Mouse (Mus musculus): ENCODE results near the gene Snapc1. TPM values are rescaled to one million over a fixed set of nuclear protein-coding genes. Genes with fewer than 3 reads are reported as not detected.

Gene Snapc1
- polyA plus RNA-seq, 1 experiment from 2014 or later = 8.9 TPM

DNA sequence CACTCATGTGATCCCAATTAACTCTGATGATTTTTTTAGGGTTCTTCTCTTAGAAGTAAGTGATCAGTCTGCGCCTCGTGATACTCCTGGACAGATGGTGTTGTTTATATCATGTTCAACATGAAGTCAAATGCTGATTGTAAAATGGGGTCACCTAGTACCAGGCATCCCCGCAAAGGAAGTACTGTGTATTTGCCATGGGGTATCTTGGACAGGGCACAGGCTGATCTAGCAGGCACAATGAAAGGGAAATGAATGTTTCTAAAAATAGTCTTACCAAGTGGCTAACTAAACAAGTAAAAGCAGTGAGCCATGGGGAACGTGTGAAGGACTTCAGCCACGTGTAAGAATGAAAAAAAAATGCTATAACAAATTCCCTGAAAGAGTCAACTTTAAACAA is 9.5 kb upstream of the Snapc1 start:
- TF ChIP-seq CTCF (IDR thresholded peaks at IDR 0.05; ENCODE audit: low read depth) (no peak), EP300 (optimal IDR thresholded peaks at IDR 0.05) (no peak)
- no peaks in the 10 kb centered on the region for H3K9me3 ChIP-seq (ENCODE audit: control insufficient read depth, low read length)
- H3K4me2 ChIP-seq (replicated peaks; ENCODE audit: low read depth) = no peak overlapping the region
- H3K36me3 ChIP-seq (ENCODE audit: control insufficient read depth, insufficient read depth, low read length) = no peaks in the 10 kb centered on the region
- H3K27me3 ChIP-seq (ENCODE audit: control insufficient read depth, insufficient read depth, low read length) = no peaks in the 10 kb centered on the region
- no peak overlapping the region for H3K4me3 ChIP-seq (ENCODE audit: low read depth, low read length)
- H3K4me1 ChIP-seq (replicated peaks; ENCODE audit: control insufficient read depth, insufficient read depth) = no peaks in the 10 kb centered on the region; the same call in 1 of the 2 replicates
- 45% methylated on average over 5 of the region's 5 CpGs for WGBS
- DNase-seq (ENCODE audit: low spot score) = no peak
- H3K9ac ChIP-seq (ENCODE audit: low read length) = no peak overlapping the region
- no peak for ATAC-seq (ENCODE audit: low FRiP score, low TSS enrichment)
- no peak overlapping the region for H3K27ac ChIP-seq (replicated peaks)

- WGBS = 41% methylated on average over 3 of the region's 3 CpGs
- Histone ChIP-seq H3K9me3 (ENCODE audit: control insufficient read depth, low read length) (no peaks in the 10 kb centered on the region), H3K27ac (replicated peaks) (no peak overlapping the region)
Observed at GRCm38 (mm10) chr12:73957676-73958075, 6.6 kb upstream of the Snapc1 start.

GRCm38 (mm10) chr12:73958830-73959229 is 5.5 kb upstream of the Snapc1 start:
- WGBS = 80% methylated on average over 2 of the region's 2 CpGs
- TF ChIP-seq EP300 (optimal IDR thresholded peaks at IDR 0.05) = no peak
- TF ChIP-seq CTCF (IDR thresholded peaks at IDR 0.05; ENCODE audit: low read depth) = no peak
- Histone ChIP-seq H3K4me3 (ENCODE audit: low read depth, low read length) (no peak overlapping the region), H3K9ac (ENCODE audit: low read length) (no peak overlapping the region), H3K36me3 (ENCODE audit: control insufficient read depth, insufficient read depth, low read length) (no peaks in the 10 kb centered on the region), H3K4me1 (replicated peaks; ENCODE audit: control insufficient read depth, insufficient read depth) (no peaks in the 10 kb centered on the region), H3K4me2 (replicated peaks; ENCODE audit: low read depth) (no peak overlapping the region), H3K27me3 (ENCODE audit: control insufficient read depth, insufficient read depth, low read length) (no peaks in the 10 kb centered on the region), H3K9me3 (ENCODE audit: control insufficient read depth, low read length) (no peaks in the 10 kb centered on the region), H3K27ac (replicated peaks) (no peak overlapping the region)
- no peak for ATAC-seq (ENCODE audit: low FRiP score, low TSS enrichment)
- DNase-seq (ENCODE audit: low spot score) = no peak

More at GRCm38 (mm10) chr12:73957676-73958075, 6.6 kb upstream of the Snapc1 start:
- Histone ChIP-seq H3K36me3 (ENCODE audit: control insufficient read depth, insufficient read depth, low read length) (no peaks in the 10 kb centered on the region), H3K4me2 (replicated peaks; ENCODE audit: low read depth) (no peak overlapping the region), H3K27me3 (ENCODE audit: control insufficient read depth, insufficient read depth, low read length) (no peaks in the 10 kb centered on the region), H3K9ac (ENCODE audit: low read length) (no peak overlapping the region), H3K4me1 (replicated peaks; ENCODE audit: control insufficient read depth, insufficient read depth) (no peaks in the 10 kb centered on the region; the same call in 1 of the 2 replicates), H3K4me3 (ENCODE audit: low read depth, low read length) (no peak overlapping the region)
- TF ChIP-seq CTCF (IDR thresholded peaks at IDR 0.05; ENCODE audit: low read depth) (no peak), EP300 (optimal IDR thresholded peaks at IDR 0.05) (no peak)
- no peak for DNase-seq (ENCODE audit: low spot score)
- ATAC-seq (ENCODE audit: low FRiP score, low TSS enrichment) = no peak

DNA sequence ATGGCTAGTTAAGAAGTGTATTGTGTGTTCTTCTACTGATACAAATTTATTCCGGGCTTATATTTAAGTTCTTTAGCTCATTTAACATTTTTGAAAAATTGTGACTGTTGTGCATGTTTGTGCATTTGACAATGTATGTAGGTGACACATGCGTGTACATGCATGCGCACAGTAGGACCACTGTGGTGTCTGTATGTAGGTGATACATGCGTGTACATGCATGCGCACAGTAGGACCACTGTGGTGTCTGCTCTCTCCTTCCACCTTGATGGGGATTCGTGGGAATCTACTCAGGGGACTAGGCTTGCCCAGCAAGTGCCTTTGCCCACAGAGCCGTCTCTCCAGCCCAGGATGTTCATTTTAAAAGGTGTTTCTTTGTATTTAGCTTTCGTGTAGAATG is 4.9 kb downstream of the Snapc1 start:
- no peak for ATAC-seq (ENCODE audit: low FRiP score, low TSS enrichment)
- DNase-seq (ENCODE audit: low spot score) = no peak
- H3K36me3 ChIP-seq (ENCODE audit: control insufficient read depth, insufficient read depth, low read length) = peaks cover 21% of the 10 kb centered on the region
- H3K4me3 ChIP-seq (ENCODE audit: low read depth, low read length) = no peak overlapping the region
- H3K9me3 ChIP-seq (ENCODE audit: control insufficient read depth, low read length) = no peaks in the 10 kb centered on the region
- no peaks in the 10 kb centered on the region for H3K4me1 ChIP-seq (replicated peaks; ENCODE audit: control insufficient read depth, insufficient read depth)
- H3K27me3 ChIP-seq (ENCODE audit: control insufficient read depth, insufficient read depth, low read length) = no peaks in the 10 kb centered on the region
- WGBS = 94% methylated on average over 8 of the region's 8 CpGs
- no peak overlapping the region for H3K9ac ChIP-seq (ENCODE audit: low read length)
- H3K4me2 ChIP-seq (replicated peaks; ENCODE audit: low read depth) = no peak overlapping the region
- no peak for TF ChIP-seq CTCF (IDR thresholded peaks at IDR 0.05; ENCODE audit: low read depth)
- no peak for TF ChIP-seq EP300 (optimal IDR thresholded peaks at IDR 0.05)
- H3K27ac ChIP-seq (replicated peaks) = no peak overlapping the region

DNA sequence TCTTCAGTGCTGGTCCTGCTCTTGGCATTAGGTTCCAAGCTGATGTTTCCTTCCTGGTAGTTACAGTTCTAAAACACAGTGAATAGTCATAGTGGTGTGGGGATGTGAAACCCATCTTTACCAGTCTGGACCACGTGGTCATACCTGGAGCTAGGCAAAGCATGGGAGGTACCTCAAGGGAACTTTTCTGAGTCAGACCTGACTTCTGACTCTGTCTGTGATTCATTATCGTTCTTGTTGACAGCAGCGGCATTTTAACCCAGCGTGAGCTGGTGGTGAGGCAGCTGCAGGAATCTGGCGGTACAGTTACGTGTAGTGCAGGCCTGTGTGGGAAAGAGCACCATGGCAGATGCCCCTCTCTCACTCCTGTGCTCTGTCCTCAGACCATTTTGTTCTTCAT is 10.3 kb downstream of the Snapc1 start:
- WGBS = 87% methylated on average over 6 of the region's 6 CpGs
- H3K36me3 ChIP-seq (ENCODE audit: control insufficient read depth, insufficient read depth, low read length) = peaks cover 26% of the 10 kb centered on the region
- H3K9me3 ChIP-seq (ENCODE audit: control insufficient read depth, low read length) = no peaks in the 10 kb centered on the region
- no peaks in the 10 kb centered on the region for H3K4me1 ChIP-seq (replicated peaks; ENCODE audit: control insufficient read depth, insufficient read depth)
- ATAC-seq (ENCODE audit: low FRiP score, low TSS enrichment) = no peak
- TF ChIP-seq EP300 (optimal IDR thresholded peaks at IDR 0.05) = no peak
- TF ChIP-seq CTCF (IDR thresholded peaks at IDR 0.05; ENCODE audit: low read depth) = no peak
- DNase-seq (ENCODE audit: low spot score) = no peak
- H3K4me3 ChIP-seq (ENCODE audit: low read depth, low read length) = no peak overlapping the region
- no peaks in the 10 kb centered on the region for H3K27me3 ChIP-seq (ENCODE audit: control insufficient read depth, insufficient read depth, low read length)
- no peak overlapping the region for H3K4me2 ChIP-seq (replicated peaks; ENCODE audit: low read depth)
- H3K27ac ChIP-seq (replicated peaks) = no peak overlapping the region
- no peak overlapping the region for H3K9ac ChIP-seq (ENCODE audit: low read length)

- Histone ChIP-seq H3K9ac (ENCODE audit: low read length) (no peak overlapping the region), H3K4me3 (ENCODE audit: low read depth, low read length) (no peak overlapping the region), H3K9me3 (ENCODE audit: control insufficient read depth, low read length) (no peaks in the 10 kb centered on the region), H3K27me3 (ENCODE audit: control insufficient read depth, insufficient read depth, low read length) (no peaks in the 10 kb centered on the region), H3K4me2 (replicated peaks; ENCODE audit: low read depth) (no peak overlapping the region), H3K4me1 (replicated peaks; ENCODE audit: control insufficient read depth, insufficient read depth) (no peaks in the 10 kb centered on the region), H3K36me3 (ENCODE audit: control insufficient read depth, insufficient read depth, low read length) (peaks cover 9% of the 10 kb centered on the region), H3K27ac (replicated peaks) (no peak overlapping the region)
- 81% methylated on average over 3 of the region's 3 CpGs for WGBS
- DNase-seq (ENCODE audit: low spot score) (no peak), ATAC-seq (ENCODE audit: low FRiP score, low TSS enrichment) (no peak)
- no peak for TF ChIP-seq CTCF (IDR thresholded peaks at IDR 0.05; ENCODE audit: low read depth)
Observed at GRCm38 (mm10) chr12:73978144-73978543, 13.9 kb downstream of the Snapc1 start.
